8 mouse cellular contexts compared by ENCODE assay signal in the genomic region with DNA sequence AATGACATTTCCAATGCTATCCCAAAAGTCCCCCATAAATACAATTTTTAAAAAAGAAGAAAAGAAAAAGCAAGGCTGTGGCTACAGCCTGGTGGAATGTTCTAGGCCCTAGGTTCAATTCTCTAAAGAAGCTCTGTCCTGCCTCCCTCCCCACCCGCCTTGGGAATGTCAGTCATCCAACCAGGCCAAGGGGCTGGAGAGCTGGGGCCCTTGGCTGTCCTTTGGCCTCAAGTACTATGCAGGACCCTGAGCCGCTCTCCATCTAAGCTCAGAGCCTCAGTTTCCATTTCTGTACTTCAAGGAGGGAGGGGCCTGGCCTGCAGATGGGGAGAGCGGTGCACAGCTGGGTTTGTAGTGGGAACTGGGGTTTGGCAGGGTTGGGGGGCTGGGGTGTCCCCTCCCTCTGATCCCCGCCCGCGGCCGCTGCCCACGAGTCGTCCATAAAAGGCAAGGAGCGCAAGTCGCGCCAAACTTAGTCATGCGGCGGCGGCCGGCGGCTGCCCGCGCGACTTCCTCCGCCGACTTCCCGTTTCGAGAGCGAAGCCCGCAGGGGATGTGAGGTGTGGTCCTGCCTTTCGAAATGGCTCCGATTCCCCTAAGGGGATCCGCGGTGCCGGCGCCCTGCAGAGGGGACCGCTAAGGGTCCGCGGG. TPM values are rescaled to one million over a fixed set of nuclear protein-coding genes. Genes with fewer than 3 reads are reported as not detected.
DNase-seq lines count a peak whose midpoint lies in the region; ATAC-seq and TF ChIP-seq lines count a peak whose summit lies in the region.

No protein-coding gene starts in this region.

- H3K9me3 ChIP-seq in forebrain, postnatal 0 days (ENCODE audit: low read length) = no peaks in the 10 kb centered on the region
- H3K9me3 ChIP-seq in lung, embryonic 16.5 days (ENCODE audit: control insufficient read depth, low read length) = no peaks in the 10 kb centered on the region

- H3K27me3 ChIP-seq in forebrain, postnatal 0 days (ENCODE audit: insufficient read depth, low read length) = no peaks in the 10 kb centered on the region
- no peaks in the 10 kb centered on the region for H3K27me3 ChIP-seq in lung, embryonic 16.5 days (ENCODE audit: control insufficient read depth, insufficient read depth, low read depth, low read length)

- 5% methylated on average over 35 of the region's 35 CpGs for WGBS in forebrain, postnatal 0 days
- 2% methylated on average over 33 of the region's 35 CpGs for WGBS in lung, embryonic 16.5 days

- H3K4me2 ChIP-seq in forebrain, postnatal 0 days (ENCODE audit: low read depth) = peak overlapping the region; percentile 64
- H3K4me2 ChIP-seq in lung, embryonic 16.5 days (ENCODE audit: low read depth, low read length) = peak overlapping the region; percentile 67

- intact Hi-C loops in heart, postnatal 36 days (cut with DNase I) = loop anchor here (1.0 kb wide), 1 partner anchor 24 kb away; no protein-coding TSS in a partner anchor

- peak; percentile 82 for DNase-seq in CD4-positive, CD25-positive, alpha-beta regulatory T cell, adult 2 months (ENCODE audit: low read depth, low spot score)
- peak; percentile 85 for DNase-seq in adrenal gland, postnatal 14 days
- peak; percentile 31 for DNase-seq in forebrain, postnatal 0 days
- peak; percentile 86 to 90 for DNase-seq in heart, postnatal 36 days
- DNase-seq in layer of hippocampus, adult 2 months (ENCODE audit: low spot score in 2 of 2) = peak in 1 of 2 experiments; percentile 63
- DNase-seq in thymus, postnatal 10 days (ENCODE audit: low spot score in 2 of 2) = peak; percentile 68 to 70

- no peak for TF ChIP-seq CTCF in forebrain, postnatal 0 days (IDR thresholded peaks at IDR 0.05; ENCODE audit: low read depth)
- no peak for TF ChIP-seq CTCF in layer of hippocampus, adult 2 months (conservative IDR thresholded peaks at IDR 0.05)

- no peak overlapping the region for H3K27ac ChIP-seq in forebrain, postnatal 0 days (ENCODE audit: low read depth, low read length)
- H3K27ac ChIP-seq in layer of hippocampus, adult 2 months = peak overlapping the region; percentile 80
- peak overlapping the region; percentile 96 for H3K27ac ChIP-seq in lung, embryonic 16.5 days (ENCODE audit: low read length)

- H3K36me3 ChIP-seq in forebrain, postnatal 0 days (ENCODE audit: insufficient read depth) = no peaks in the 10 kb centered on the region
- no peaks in the 10 kb centered on the region for H3K36me3 ChIP-seq in lung, embryonic 16.5 days (ENCODE audit: control insufficient read depth, insufficient read depth, low read length)

- peak overlapping the region; percentile 45 for H3K9ac ChIP-seq in forebrain, postnatal 0 days
- peak overlapping the region; percentile 84 for H3K9ac ChIP-seq in lung, embryonic 16.5 days (ENCODE audit: low read length)

- ATAC-seq in forebrain, postnatal 0 days = 0 out of 2 replicates have a peak, but pooled peaks have one; percentile 25
- peak; percentile 56 for ATAC-seq in lung, embryonic 16.5 days (ENCODE audit: low read depth)
- ATAC-seq in neutrophil, adult 5-6 weeks (ENCODE audit: extremely low read depth, insufficient number of reproducible peaks, low FRiP score, poor library complexity, severe bottlenecking) = peak; percentile 64

- H3K4me3 ChIP-seq in forebrain, postnatal 0 days (ENCODE audit: low read depth, low read length) = peak overlapping the region; percentile 38
- H3K4me3 ChIP-seq in layer of hippocampus, adult 2 months = peak overlapping the region; percentile 62
- peak overlapping the region; percentile 56 for H3K4me3 ChIP-seq in lung, embryonic 16.5 days (ENCODE audit: low read length)

- H3K4me1 ChIP-seq in forebrain, postnatal 0 days (ENCODE audit: insufficient read depth) = 0 out of 2 replicates have a peak, but pooled peaks cover 5% of the 10 kb centered on the region
- H3K4me1 ChIP-seq in lung, embryonic 16.5 days (replicated peaks; ENCODE audit: control insufficient read depth, insufficient read depth, low read length) = peaks cover 24% of the 10 kb centered on the region

RNA-seq across cellular contexts. Expression of gene Actb, which starts 22.3 kb away (rescaled TPM):
- 2,967 and 3,254 TPM in 2 replicates for total RNA-seq in adrenal gland, postnatal 14 days (2021)
- 5,288 and 5,744 TPM in 2 replicates for total RNA-seq in forebrain, postnatal 0 days (2014; rRNA removed)
- 19,349 and 21,354 TPM in 2 replicates for polyA plus RNA-seq in forebrain, postnatal 0 days (2015; fragmentation: Nextera tagmentation; extraction: Ambion mirVana)
- 100 to 1,000 TPM; 707 to 812 TPM for total RNA-seq in heart, postnatal 36 days (2021)
- total RNA-seq in layer of hippocampus, adult 2 months (2021) = 1,000 to 10,000 TPM; 3,149 to 3,251 TPM
- 16,153 and 18,603 TPM in 2 replicates for polyA plus RNA-seq in lung, embryonic 16.5 days (2015; fragmentation: Nextera tagmentation; extraction: Ambion mirVana)
- total RNA-seq in neutrophil, adult 5-6 weeks (2017) = 7,503 and 8,865 TPM in 2 replicates

RNA-seq across cellular contexts. Expression of gene Fscn1, which starts 31.3 kb away (rescaled TPM):
- 62.0 and 75.3 TPM in 2 replicates for total RNA-seq in adrenal gland, postnatal 14 days (2021)
- total RNA-seq in forebrain, postnatal 0 days (2014; rRNA removed) = 394 and 457 TPM in 2 replicates
- polyA plus RNA-seq in forebrain, postnatal 0 days (2015; fragmentation: Nextera tagmentation; extraction: Ambion mirVana) = 522 and 558 TPM in 2 replicates
- 10 to 100 TPM; 26.5 to 37.6 TPM for total RNA-seq in heart, postnatal 36 days (2021)
- total RNA-seq in layer of hippocampus, adult 2 months (2021) = 100 to 1,000 TPM; 172 to 173 TPM
- polyA plus RNA-seq in lung, embryonic 16.5 days (2015; fragmentation: Nextera tagmentation; extraction: Ambion mirVana) = 181 and 222 TPM in 2 replicates
- total RNA-seq in neutrophil, adult 5-6 weeks (2017) = not detected in 2 replicates

RNA-seq across cellular contexts. Expression of gene Fbxl18, which starts 33.7 kb away (rescaled TPM):
- 11.8 and 12.0 TPM in 2 replicates for total RNA-seq in adrenal gland, postnatal 14 days (2021)
- total RNA-seq in forebrain, postnatal 0 days (2014; rRNA removed) = 24.9 and 38.0 TPM in 2 replicates
- polyA plus RNA-seq in forebrain, postnatal 0 days (2015; fragmentation: Nextera tagmentation; extraction: Ambion mirVana) = 14.9 and 27.0 TPM in 2 replicates
- 1 to 10 TPM; 5.3 to 6.5 TPM for total RNA-seq in heart, postnatal 36 days (2021)
- 10 to 100 TPM; 36.7 to 39.9 TPM for total RNA-seq in layer of hippocampus, adult 2 months (2021)
- polyA plus RNA-seq in lung, embryonic 16.5 days (2015; fragmentation: Nextera tagmentation; extraction: Ambion mirVana) = 9.5 and 10.3 TPM in 2 replicates
- 5.9 and 8.2 TPM in 2 replicates for total RNA-seq in neutrophil, adult 5-6 weeks (2017)

Comparison
In these comparisons a context has a peak if more than half of its experiments do, and no peak if none do; other contexts are left out.
1. RNA of gene Fscn1, which starts 31.3 kb away (total RNA-seq): 394 to 457 TPM in forebrain, postnatal 0 days, 172 to 173 TPM in layer of hippocampus, adult 2 months, 62.0 to 75.3 TPM in adrenal gland, postnatal 14 days and 26.5 to 37.6 TPM in heart, postnatal 36 days; not detected in neutrophil, adult 5-6 weeks; every median in the first group is over 10 times any median in the second.
2. Peak in every context shown above with its lines, with median percentiles within 50 percentile points of each other: ATAC-seq and H3K4me3 ChIP-seq.